Mouse (Mus musculus) thymus, adult 2 months (tissue): ENCODE data around the gene Atxn1.

ENCODE experiments used
- CTCF ChIP-seq: fragments of 200-500 bp; IDR thresholded peaks from 2 replicates; pipeline ENCODE4 v1.5.1; 2012; ENCODE audit warnings: mild to moderate bottlenecking, control low read depth, low read length, moderate library complexity, borderline replicate concordance; ENCODE audit not compliant: control insufficient read depth, poor library complexity, insufficient read depth; ENCODE audit errors: extremely low read depth
- POLR2A ChIP-seq: fragments of 200-500 bp; IDR thresholded peaks from 2 replicates; pipeline ENCODE4 v1.6.1; 2012; ENCODE audit warnings: mild to moderate bottlenecking, low read length, control low read depth, moderate library complexity; ENCODE audit not compliant: control insufficient read depth, poor library complexity, insufficient read depth; ENCODE audit errors: extremely low read depth

DNA sequence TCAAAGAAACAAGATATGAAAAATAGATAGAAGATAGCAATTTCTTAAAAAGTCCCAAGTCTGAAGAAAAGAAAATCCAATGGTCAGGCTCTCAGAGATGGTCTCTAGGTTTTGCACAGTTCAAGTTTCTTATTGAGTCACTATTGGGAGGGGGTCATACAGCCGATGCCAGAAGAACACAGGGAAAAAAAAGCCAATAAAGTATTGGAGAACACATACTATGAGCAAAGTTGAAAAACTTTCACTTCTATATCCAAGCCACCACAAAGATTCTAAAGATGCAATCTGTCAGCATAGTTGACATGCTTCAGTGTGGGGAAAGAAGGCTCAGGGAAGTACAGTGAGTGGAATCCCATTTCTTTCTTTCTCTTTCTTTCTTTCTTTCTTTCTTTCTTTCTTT is 285.7 kb downstream of the Atxn1 start:
- no peak for TF ChIP-seq POLR2A
- TF ChIP-seq CTCF, result no peak
